Comparison of ENCODE assay signal across 24 mouse cellular contexts in the genomic region with DNA sequence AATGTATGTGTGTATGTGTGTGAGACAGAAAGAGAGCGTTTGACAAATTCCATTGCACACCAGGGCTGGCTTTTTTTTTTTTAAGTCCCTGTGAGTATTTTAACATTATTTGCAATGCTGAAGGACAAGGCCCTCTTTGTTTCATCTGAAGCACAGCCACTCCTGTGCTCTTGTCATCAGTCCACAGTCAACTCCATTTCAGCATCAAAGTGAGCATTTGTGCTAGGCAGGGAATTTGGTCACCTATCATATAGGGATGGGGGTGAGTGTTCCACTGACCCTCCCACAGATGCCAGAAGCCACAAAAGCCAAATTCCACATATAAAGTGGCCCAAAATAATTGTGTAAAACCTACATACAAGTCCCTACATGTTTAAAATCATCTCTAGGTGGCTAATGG.
DNase-seq lines count a peak whose midpoint lies in the region; ATAC-seq and TF ChIP-seq lines count a peak whose summit lies in the region.
"Had no signal": no experiment of that assay in that cellular context is flagged by ENCODE, and none has a peak within 500 bp of the region (broad histone marks: within the 10 kb centered on the region; RNA-seq: fewer than 3 reads in every experiment).

No protein-coding gene starts in this region.

- H3K4me2 ChIP-seq in lung, embryonic 14.5 days = no peak overlapping the region
- no peak overlapping the region for H3K4me2 ChIP-seq in embryonic facial prominence, embryonic 15.5 days (replicated peaks)
- no peak overlapping the region for H3K4me2 ChIP-seq in limb, embryonic 15.5 days
- H3K4me2 ChIP-seq: forebrain, embryonic 13.5 days; liver, embryonic 11.5 days; midbrain, embryonic 12.5 days; stomach, embryonic 15.5 days had no signal

- 56% methylated on average over 1 of the region's 1 CpGs for WGBS in heart, embryonic 10.5 days
- WGBS in lung, embryonic 14.5 days = 21% methylated on average over 1 of the region's 1 CpGs
- 15% methylated on average over 1 of the region's 1 CpGs for WGBS in embryonic facial prominence, embryonic 15.5 days
- 37% methylated on average over 1 of the region's 1 CpGs for WGBS in limb, embryonic 15.5 days

- no peak overlapping the region for H3K4me3 ChIP-seq in heart, embryonic 10.5 days
- no peak overlapping the region for H3K4me3 ChIP-seq in lung, embryonic 14.5 days (ENCODE audit: low read depth, low read length)
- H3K4me3 ChIP-seq in embryonic facial prominence, embryonic 15.5 days (replicated peaks) = no peak overlapping the region
- no peak overlapping the region for H3K4me3 ChIP-seq in limb, embryonic 15.5 days
- H3K4me3 ChIP-seq: forebrain, embryonic 13.5 days; layer of hippocampus, adult 2 months; left cerebral cortex, adult 2 months; midbrain, embryonic 12.5 days; stomach, embryonic 15.5 days had no signal

- no peaks in the 10 kb centered on the region for H3K36me3 ChIP-seq in heart, embryonic 10.5 days
- H3K36me3 ChIP-seq in lung, embryonic 14.5 days (ENCODE audit: insufficient read depth) = no peaks in the 10 kb centered on the region
- H3K36me3 ChIP-seq in embryonic facial prominence, embryonic 15.5 days = no peaks in the 10 kb centered on the region
- H3K36me3 ChIP-seq in limb, embryonic 15.5 days = no peaks in the 10 kb centered on the region
- H3K36me3 ChIP-seq: midbrain, embryonic 12.5 days; stomach, embryonic 15.5 days had no signal

- ATAC-seq in lung, embryonic 14.5 days (ENCODE audit: insufficient read depth) = no peak; the same call in 1 of the 2 replicates
- ATAC-seq in embryonic facial prominence, embryonic 15.5 days (ENCODE audit: insufficient number of reproducible peaks, low FRiP score, low TSS enrichment, low read depth) = no peak
- ATAC-seq in limb, embryonic 15.5 days (ENCODE audit: insufficient number of reproducible peaks, low FRiP score, low TSS enrichment, low read depth) = 0 out of 2 replicates have a peak, but pooled peaks have one; percentile 53
- ATAC-seq in activated CD4-positive, CD25-positive, alpha-beta regulatory T cell, adult 4 months = no peak
- ATAC-seq: forebrain, embryonic 13.5 days; hindbrain, embryonic 16.5 days; Patski had no signal

- DNase-seq in heart, embryonic 10.5 days (ENCODE audit: low spot score) = peak; percentile 69
- no peak for DNase-seq in heart, postnatal 4 days
- peak; percentile 19 for DNase-seq in lung, embryonic 14.5 days
- DNase-seq in lung, postnatal 14 days = no peak
- DNase-seq: adrenal gland, postnatal 14 days; cerebellum, adult 11-12 months; cerebellum, adult 9-11 months; gastrocnemius, postnatal 25 days; heart, postnatal 14 days; kidney, adult 18-20 months; kidney, postnatal 36 days; lung, postnatal 10 days; right cerebral cortex, postnatal 25 days had no signal

- peaks cover 29% of the 10 kb centered on the region for H3K4me1 ChIP-seq in heart, embryonic 10.5 days
- 0 out of 2 replicates have a peak, but pooled peaks cover 8% of the 10 kb centered on the region for H3K4me1 ChIP-seq in lung, embryonic 14.5 days (ENCODE audit: insufficient read depth)
- peaks cover 16% of the 10 kb centered on the region for H3K4me1 ChIP-seq in embryonic facial prominence, embryonic 15.5 days
- H3K4me1 ChIP-seq in limb, embryonic 15.5 days = peaks cover 13% of the 10 kb centered on the region; the same call in 1 of the 2 replicates
- H3K4me1 ChIP-seq: forebrain, embryonic 13.5 days; midbrain, embryonic 12.5 days had no signal

- H3K27me3 ChIP-seq in heart, embryonic 10.5 days (ENCODE audit: insufficient read depth, poor library complexity, severe bottlenecking) = peaks cover 6% of the 10 kb centered on the region
- no peaks in the 10 kb centered on the region for H3K27me3 ChIP-seq in lung, embryonic 14.5 days (ENCODE audit: insufficient read depth, low read length)
- H3K27me3 ChIP-seq in embryonic facial prominence, embryonic 15.5 days = 0 out of 2 replicates have a peak, but pooled peaks cover 4% of the 10 kb centered on the region
- no peaks in the 10 kb centered on the region for H3K27me3 ChIP-seq in limb, embryonic 15.5 days
- H3K27me3 ChIP-seq: forebrain, embryonic 13.5 days; midbrain, embryonic 12.5 days; stomach, embryonic 15.5 days had no signal

- TF ChIP-seq CTCF in lung, embryonic 14.5 days (IDR thresholded peaks at IDR 0.05; ENCODE audit: low read depth) = no peak

- H3K9ac ChIP-seq in lung, embryonic 14.5 days = no peak overlapping the region
- H3K9ac ChIP-seq in embryonic facial prominence, embryonic 15.5 days = no peak overlapping the region
- H3K9ac ChIP-seq in limb, embryonic 15.5 days = no peak overlapping the region
- H3K9ac ChIP-seq: forebrain, embryonic 13.5 days; midbrain, embryonic 12.5 days; stomach, embryonic 15.5 days had no signal

- no peaks in the 10 kb centered on the region for H3K9me3 ChIP-seq in heart, embryonic 10.5 days
- no peaks in the 10 kb centered on the region for H3K9me3 ChIP-seq in lung, embryonic 14.5 days (ENCODE audit: low read depth, low read length)
- H3K9me3 ChIP-seq in embryonic facial prominence, embryonic 15.5 days (replicated peaks) = no peaks in the 10 kb centered on the region
- H3K9me3 ChIP-seq in limb, embryonic 15.5 days = no peaks in the 10 kb centered on the region
- H3K9me3 ChIP-seq: forebrain, embryonic 13.5 days; midbrain, embryonic 12.5 days; stomach, embryonic 15.5 days had no signal

- H3K27ac ChIP-seq in heart, embryonic 10.5 days = no peak overlapping the region
- peak overlapping the region; percentile 81; the same call in 1 of the 2 replicates for H3K27ac ChIP-seq in lung, embryonic 14.5 days (ENCODE audit: low read depth)
- peak overlapping the region; percentile 52; the same call in 1 of the 2 replicates for H3K27ac ChIP-seq in embryonic facial prominence, embryonic 15.5 days (replicated peaks)
- H3K27ac ChIP-seq in limb, embryonic 15.5 days = peak overlapping the region; percentile 69
- H3K27ac ChIP-seq: forebrain, embryonic 13.5 days; layer of hippocampus, adult 2 months; left cerebral cortex, adult 2 months; midbrain, embryonic 12.5 days; stomach, embryonic 15.5 days had no signal

Comparison
In these comparisons a context has a peak if more than half of its experiments do, and no peak if none do; other contexts are left out.
1. DNase-seq: peak in heart, embryonic 10.5 days (single experiment) and lung, embryonic 14.5 days (single experiment); none in heart, postnatal 4 days (single experiment) and lung, postnatal 14 days (single experiment).